Mouse (Mus musculus): ENCODE results near the gene Atraid.

DNA sequence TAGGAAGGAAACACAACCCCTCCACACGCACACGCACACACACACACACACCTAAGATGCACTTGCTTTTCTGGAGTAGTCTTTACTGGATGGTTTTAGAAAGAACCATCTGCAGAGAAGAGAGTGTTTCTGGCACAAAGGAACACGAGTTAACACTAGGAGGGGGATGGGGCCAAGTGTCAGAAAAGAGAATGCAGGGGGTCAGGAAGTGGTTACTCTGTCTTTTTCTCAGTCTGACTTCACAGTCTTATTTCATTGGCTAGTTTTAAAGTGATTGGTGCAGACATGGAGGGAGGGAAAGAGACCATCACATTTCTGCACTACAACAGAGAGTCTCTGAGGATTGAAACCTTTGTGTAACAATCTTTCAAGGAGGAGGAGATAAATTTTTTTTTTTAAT, 35.4 kb upstream of the Atraid start:
- TF ChIP-seq POLR2A (IDR thresholded peaks at IDR 0.05; ENCODE audit: borderline replicate concordance, extremely low read depth, low read depth, low read length) = no peak
- TF ChIP-seq CTCF (IDR thresholded peaks at IDR 0.05; ENCODE audit: insufficient read depth, low read length) = no peak
